Mouse (Mus musculus): ENCODE data around the gene Pecam1. TPM values are rescaled to one million over a fixed set of nuclear protein-coding genes. Genes with fewer than 3 reads are reported as not detected.
A peak's percentile ranks its signal among the peaks of the same experiment; 100 is the strongest.
"Not testable (repeated sequence)": the region's sequence is repeated elsewhere in the genome, so short reads cannot be mapped to it uniquely, and the experiment has no call there.

The Pecam1 gene
- polyA plus RNA-seq, 1 experiment: 57.9 TPM

DNA sequence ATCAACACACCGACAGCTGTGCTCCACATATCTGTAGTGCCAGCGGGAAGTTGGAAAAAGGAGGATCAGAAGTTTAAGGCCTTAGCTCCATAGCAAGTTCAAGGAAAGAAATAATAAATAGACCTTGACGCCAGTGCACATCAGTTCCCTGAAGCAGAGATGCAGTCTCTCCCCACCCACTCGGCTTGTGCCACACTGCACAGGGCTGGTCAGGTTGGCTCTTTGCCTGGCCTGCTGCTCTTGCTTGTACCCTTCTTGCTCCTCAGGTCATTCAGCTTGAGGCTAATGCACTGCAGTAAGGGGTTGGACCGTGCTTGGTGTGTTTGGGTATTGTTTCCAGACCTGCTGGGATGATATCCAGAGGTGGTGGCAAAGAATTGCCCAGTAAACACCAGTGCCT is 10.1 kb upstream of the Pecam1 start:
- no peak overlapping the region for H3K27ac ChIP-seq (ENCODE audit: control insufficient read depth, insufficient read depth, low read length)
- TF ChIP-seq CTCF (IDR thresholded peaks at IDR 0.05; ENCODE audit: borderline replicate concordance, control insufficient read depth, extremely low read depth, insufficient read depth, low read length, poor library complexity) (no peak), POLR2A (IDR thresholded peaks at IDR 0.05; ENCODE audit: control insufficient read depth, extremely low read depth, insufficient read depth, low read length, poor library complexity) (no peak)
- H3K4me3 ChIP-seq (ENCODE audit: control insufficient read depth, insufficient read depth, low read length): no peak overlapping the region
- H3K27me3 ChIP-seq (ENCODE audit: control insufficient read depth, insufficient read depth, low read length): no peaks in the 10 kb centered on the region
- DNase-seq: no peak
- 92% methylated on average over 5 of the region's 5 CpGs for WGBS
- 0 out of 2 replicates have a peak, but pooled peaks cover 3% of the 10 kb centered on the region for H3K36me3 ChIP-seq (ENCODE audit: control insufficient read depth, insufficient read depth, low read length)
- peaks cover 29% of the 10 kb centered on the region for H3K4me1 ChIP-seq (replicated peaks; ENCODE audit: control insufficient read depth, insufficient read depth, low read length)

DNA sequence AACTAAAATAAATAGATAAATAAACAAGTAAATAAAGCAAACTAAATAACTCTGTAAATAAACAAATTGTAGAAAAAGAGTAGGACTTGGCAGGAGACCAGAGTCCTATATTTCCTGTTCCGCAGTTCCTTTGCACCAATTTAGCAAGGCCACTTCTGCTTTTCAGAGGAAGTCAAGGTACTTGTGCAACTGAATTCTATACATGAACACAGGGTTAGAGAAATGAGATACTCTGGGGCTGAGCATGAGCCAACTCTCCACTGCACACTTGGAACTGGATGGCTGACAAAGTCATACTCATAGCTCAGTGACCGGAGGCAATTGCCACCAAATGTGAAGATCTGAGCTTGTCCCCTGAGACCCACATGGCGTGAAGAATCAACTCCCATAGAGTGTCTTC is 8.6 kb upstream of the Pecam1 start:
- no peak for TF ChIP-seq CTCF (IDR thresholded peaks at IDR 0.05; ENCODE audit: borderline replicate concordance, control insufficient read depth, extremely low read depth, insufficient read depth, low read length, poor library complexity)
- TF ChIP-seq POLR2A (IDR thresholded peaks at IDR 0.05; ENCODE audit: control insufficient read depth, extremely low read depth, insufficient read depth, low read length, poor library complexity): no peak
- Histone ChIP-seq H3K27ac (ENCODE audit: control insufficient read depth, insufficient read depth, low read length) (no peak overlapping the region), H3K36me3 (ENCODE audit: control insufficient read depth, insufficient read depth, low read length) (no peaks in the 10 kb centered on the region), H3K4me1 (replicated peaks; ENCODE audit: control insufficient read depth, insufficient read depth, low read length) (peaks cover 29% of the 10 kb centered on the region), H3K27me3 (ENCODE audit: control insufficient read depth, insufficient read depth, low read length) (no peaks in the 10 kb centered on the region), H3K4me3 (ENCODE audit: control insufficient read depth, insufficient read depth, low read length) (no peak overlapping the region)
- 81% methylated on average over 3 of the region's 3 CpGs for WGBS
- DNase-seq: no peak

DNA sequence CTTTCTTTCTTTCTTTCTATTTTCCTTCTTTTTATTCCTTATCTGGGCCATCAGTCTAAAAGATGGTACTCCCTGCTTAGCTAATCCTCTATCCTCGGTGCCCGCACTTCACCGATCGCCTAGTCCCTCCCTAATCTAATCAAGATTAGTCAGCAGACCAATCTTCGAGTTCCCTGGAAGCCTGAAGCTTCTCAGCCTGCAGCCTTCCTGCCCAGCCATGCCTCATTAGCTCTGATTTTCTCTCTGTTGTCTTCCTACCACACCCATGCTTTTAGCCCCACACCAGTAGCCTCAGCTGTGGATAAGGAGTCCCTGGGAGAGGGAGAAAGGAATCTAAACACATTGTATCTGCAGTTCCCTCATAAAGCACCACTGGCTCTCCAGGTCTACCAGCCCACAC is 5.2 kb upstream of the Pecam1 start:
- DNase-seq: no peak
- no peak overlapping the region for H3K4me3 ChIP-seq (ENCODE audit: control insufficient read depth, insufficient read depth, low read length)
- no peaks in the 10 kb centered on the region for H3K36me3 ChIP-seq (ENCODE audit: control insufficient read depth, insufficient read depth, low read length)
- TF ChIP-seq CTCF (IDR thresholded peaks at IDR 0.05; ENCODE audit: borderline replicate concordance, control insufficient read depth, extremely low read depth, insufficient read depth, low read length, poor library complexity) (no peak), POLR2A (IDR thresholded peaks at IDR 0.05; ENCODE audit: control insufficient read depth, extremely low read depth, insufficient read depth, low read length, poor library complexity) (no peak)
- no peaks in the 10 kb centered on the region for H3K27me3 ChIP-seq (ENCODE audit: control insufficient read depth, insufficient read depth, low read length)
- WGBS: 97% methylated on average over 5 of the region's 5 CpGs
- no peak overlapping the region for H3K27ac ChIP-seq (ENCODE audit: control insufficient read depth, insufficient read depth, low read length)
- H3K4me1 ChIP-seq (replicated peaks; ENCODE audit: control insufficient read depth, insufficient read depth, low read length): peaks cover 15% of the 10 kb centered on the region

DNA sequence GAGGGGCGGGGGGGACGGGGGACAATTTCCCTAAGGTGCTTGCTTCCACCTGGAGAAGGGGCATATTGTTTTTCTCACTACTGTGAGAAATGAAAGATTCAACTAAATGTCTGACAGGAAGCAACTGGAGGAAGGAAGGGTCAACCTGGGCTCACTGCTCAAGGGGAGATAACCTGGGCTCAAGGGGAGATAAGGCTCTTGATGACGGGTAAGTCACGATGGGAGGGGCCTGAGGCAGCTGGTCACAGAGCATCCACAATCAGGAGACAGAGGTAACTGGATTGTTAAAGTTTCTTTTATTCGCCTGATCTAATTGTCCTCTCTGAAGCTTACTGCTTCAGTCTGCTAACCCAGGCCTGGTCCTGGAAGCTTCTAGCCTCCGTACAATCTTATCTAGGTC is 2.9 kb upstream of the Pecam1 start:
- Histone ChIP-seq H3K27me3 (ENCODE audit: control insufficient read depth, insufficient read depth, low read length) (no peaks in the 10 kb centered on the region), H3K4me3 (ENCODE audit: control insufficient read depth, insufficient read depth, low read length) (no peak overlapping the region), H3K36me3 (ENCODE audit: control insufficient read depth, insufficient read depth, low read length) (no peaks in the 10 kb centered on the region), H3K27ac (ENCODE audit: control insufficient read depth, insufficient read depth, low read length) (no peak overlapping the region), H3K4me1 (replicated peaks; ENCODE audit: control insufficient read depth, insufficient read depth, low read length) (peaks cover 15% of the 10 kb centered on the region)
- TF ChIP-seq POLR2A (IDR thresholded peaks at IDR 0.05; ENCODE audit: control insufficient read depth, extremely low read depth, insufficient read depth, low read length, poor library complexity): no peak
- 86% methylated on average over 6 of the region's 6 CpGs for WGBS
- DNase-seq: no peak

DNA sequence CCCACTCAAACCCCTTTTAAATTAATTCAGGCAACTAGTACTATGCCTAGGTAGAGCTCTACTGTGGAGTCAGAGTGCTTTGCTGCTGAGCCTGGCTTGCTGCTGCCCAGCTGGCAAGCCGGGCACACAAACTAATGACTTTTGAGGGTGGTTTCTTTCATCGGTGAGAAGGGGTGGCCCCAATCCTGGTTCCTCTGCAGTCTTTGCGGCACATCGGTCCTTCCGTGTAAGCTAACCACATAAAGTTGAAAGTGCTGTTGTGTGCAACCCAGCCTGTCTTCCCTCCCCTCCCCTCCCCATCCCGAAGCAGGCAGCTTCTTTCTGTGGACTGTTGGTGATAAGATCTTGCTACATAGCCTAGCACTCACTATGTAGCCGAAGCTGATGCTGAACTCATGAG is 1.7 kb upstream of the Pecam1 start:
- 6% methylated on average over 7 of the region's 7 CpGs for WGBS
- H3K36me3 ChIP-seq (ENCODE audit: control insufficient read depth, insufficient read depth, low read length): no peaks in the 10 kb centered on the region
- peak; percentile 64 for DNase-seq
- 0 out of 2 replicates have a peak, but pooled peaks have one; percentile 30 for TF ChIP-seq CTCF (IDR thresholded peaks at IDR 0.05; ENCODE audit: borderline replicate concordance, control insufficient read depth, extremely low read depth, insufficient read depth, low read length, poor library complexity)
- TF ChIP-seq POLR2A (IDR thresholded peaks at IDR 0.05; ENCODE audit: control insufficient read depth, extremely low read depth, insufficient read depth, low read length, poor library complexity): no peak
- H3K27me3 ChIP-seq (ENCODE audit: control insufficient read depth, insufficient read depth, low read length): no peaks in the 10 kb centered on the region
- peaks cover 15% of the 10 kb centered on the region for H3K4me1 ChIP-seq (replicated peaks; ENCODE audit: control insufficient read depth, insufficient read depth, low read length)
- peak overlapping the region; percentile 20; the same call in 1 of the 2 replicates for H3K4me3 ChIP-seq (ENCODE audit: control insufficient read depth, insufficient read depth, low read length)
- peak overlapping the region; percentile 82 for H3K27ac ChIP-seq (ENCODE audit: control insufficient read depth, insufficient read depth, low read length)

DNA sequence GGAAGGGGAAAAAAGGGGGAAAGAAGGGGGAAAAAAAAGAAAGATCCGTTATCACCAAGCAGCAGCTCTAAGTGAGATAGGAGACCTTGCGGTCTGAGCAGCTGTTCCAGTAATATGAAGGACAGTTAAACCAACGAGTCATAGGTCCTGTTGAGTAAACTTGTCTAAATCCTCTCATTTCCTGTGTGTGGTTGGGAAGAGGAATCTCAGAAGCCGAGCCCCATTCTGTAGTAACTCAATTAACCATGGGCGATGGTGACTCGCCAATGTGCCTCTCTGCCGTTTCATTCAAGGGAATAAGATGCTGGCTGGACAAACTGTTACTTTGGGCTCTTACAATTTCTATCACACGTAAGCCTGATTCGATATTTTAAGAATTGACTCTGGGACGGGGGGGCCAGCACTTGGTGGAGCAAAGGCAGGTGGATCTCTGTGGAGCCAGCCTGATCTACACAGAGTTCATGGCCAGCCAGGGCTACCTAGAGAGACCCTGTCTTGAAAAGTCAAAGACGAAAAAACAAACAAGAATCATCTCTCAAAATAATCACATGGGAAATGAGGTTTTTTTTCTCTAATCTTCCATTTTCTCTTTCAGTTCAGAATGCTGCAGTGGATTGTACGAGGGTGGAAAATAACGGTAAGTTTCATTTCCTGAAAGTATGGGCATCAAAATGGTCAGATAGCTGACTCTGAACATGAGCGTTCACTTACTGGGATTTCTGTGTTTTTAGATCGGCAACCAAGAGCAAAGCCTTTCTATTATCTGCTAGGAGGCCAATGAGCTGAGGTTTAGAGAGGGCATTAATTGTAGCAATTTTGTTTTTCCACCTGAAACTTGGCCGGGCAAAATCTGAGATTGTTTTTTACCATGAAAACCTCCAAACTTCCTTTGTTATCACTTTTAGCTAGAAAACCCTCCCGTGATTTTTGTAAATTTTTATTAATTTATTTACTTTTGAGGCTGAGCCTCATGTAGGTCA is 901 bp upstream of the Pecam1 start, which contains the start of gene Milr1:
Gene Milr1 (plus strand): TSS at position 188 of the 980 bp plus-strand sequence.
- H3K36me3 ChIP-seq (ENCODE audit: control insufficient read depth, insufficient read depth, low read length): no peaks in the 10 kb centered on the region
- peak within 1 kb of the TSS; percentile 86 for H3K27ac ChIP-seq (ENCODE audit: control insufficient read depth, insufficient read depth, low read length)
- peak within 1 kb of the TSS; percentile 48 for H3K4me3 ChIP-seq (ENCODE audit: control insufficient read depth, insufficient read depth, low read length)
- 5% methylated on average over 17 of the region's 17 CpGs for WGBS
- TF ChIP-seq CTCF (IDR thresholded peaks at IDR 0.05; ENCODE audit: borderline replicate concordance, control insufficient read depth, extremely low read depth, insufficient read depth, low read length, poor library complexity) (no peak), POLR2A (IDR thresholded peaks at IDR 0.05; ENCODE audit: control insufficient read depth, extremely low read depth, insufficient read depth, low read length, poor library complexity) (no peak)
- H3K4me1 ChIP-seq (replicated peaks; ENCODE audit: control insufficient read depth, insufficient read depth, low read length): peaks cover 15% of the 10 kb centered on the region
- no peak for DNase-seq
- H3K27me3 ChIP-seq (ENCODE audit: control insufficient read depth, insufficient read depth, low read length): no peaks in the 10 kb centered on the region

DNA sequence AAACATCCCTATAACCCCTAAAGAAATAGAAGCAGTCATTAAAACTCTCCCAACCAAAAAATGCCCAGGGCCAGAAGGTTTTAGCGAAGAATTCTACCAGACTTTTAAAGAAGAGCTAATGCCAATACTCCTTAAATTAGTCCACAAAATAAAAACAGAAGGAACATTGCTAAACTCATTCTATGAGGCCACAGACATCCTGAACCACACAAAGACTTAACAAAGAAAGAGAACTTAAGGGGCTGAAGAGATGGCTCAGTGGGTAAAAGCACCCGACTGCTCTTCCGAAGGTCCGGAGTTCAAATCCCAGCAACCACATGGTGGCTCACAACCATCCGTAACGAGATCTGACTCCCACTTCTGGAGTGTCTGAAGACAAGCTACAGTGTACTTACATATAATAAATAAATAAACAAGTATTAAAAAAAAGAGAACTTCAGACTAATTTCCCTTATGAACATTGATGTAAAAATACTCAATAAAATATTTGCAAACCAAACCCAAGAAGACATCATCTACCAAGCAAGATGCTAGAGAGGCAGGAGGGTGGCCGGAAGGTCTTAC is 789 bp downstream of the Pecam1 start:
- not testable (repeated sequence) for DNase-seq; H3K27me3 ChIP-seq (ENCODE audit: control insufficient read depth, insufficient read depth, low read length); H3K36me3 ChIP-seq (ENCODE audit: control insufficient read depth, insufficient read depth, low read length)
- H3K4me1 ChIP-seq (replicated peaks; ENCODE audit: control insufficient read depth, insufficient read depth, low read length): peaks cover 15% of the 10 kb centered on the region
- peak overlapping the region; percentile 86 for H3K27ac ChIP-seq (ENCODE audit: control insufficient read depth, insufficient read depth, low read length)
- peak overlapping the region; percentile 48 for H3K4me3 ChIP-seq (ENCODE audit: control insufficient read depth, insufficient read depth, low read length)
- WGBS: 12% methylated on average over 7 of the region's 7 CpGs

Data from thymus, adult 2 months (tissue).